Mouse (Mus musculus) megakaryocyte-erythroid progenitor cell, adult 5-6 weeks (primary cell): ENCODE data around the gene Thsd4. TPM values are rescaled to one million over a fixed set of nuclear protein-coding genes. Genes with fewer than 3 reads are reported as not detected.

Source experiments
- ATAC-seq: replicated peaks from 2 replicates; pipeline ENCODE4 v1.8.0; 2016; ENCODE audit warnings: mild to moderate bottlenecking, inconsistent platforms; ENCODE audit not compliant: severe bottlenecking, poor library complexity, low FRiP score, low TSS enrichment
- total RNA-seq, 2 experiments: library from RNA; stranded (forward) in 1 of 2; stranded (reverse) in 1 of 2; fragments of 200-1000, 215-1000 nt in 1 of 2; fragments of >200 nt in 1 of 2; fragmentation: Nextera tagmentation in 1 of 2; gene quantifications; 2 replicates each; pipeline ENCODE4 v1.2.3; 2014 to 2017

Gene Thsd4
- total RNA-seq, 2 experiments from 2014 or later = 1.3 TPM; not detected in 1

DNA sequence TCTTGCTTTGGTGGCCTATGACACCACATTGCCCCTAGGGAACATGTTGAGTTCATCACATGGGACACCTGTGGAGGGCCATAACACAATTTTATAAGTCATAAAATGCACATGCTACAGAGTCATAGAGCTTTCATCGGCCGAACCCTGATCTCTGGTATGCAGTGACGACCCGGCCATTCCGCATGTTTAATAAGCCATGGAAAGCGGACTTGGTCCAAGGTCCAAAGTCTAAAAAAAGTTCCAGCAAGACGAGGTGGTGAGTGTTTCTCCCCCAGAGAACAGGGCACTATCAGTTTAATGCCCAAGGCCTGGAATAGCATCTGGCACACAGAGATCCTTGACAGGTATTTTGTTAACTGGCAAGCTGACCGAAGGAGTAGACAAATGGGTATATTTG, 204.6 kb downstream of the Thsd4 start:
- no peak for ATAC-seq

DNA sequence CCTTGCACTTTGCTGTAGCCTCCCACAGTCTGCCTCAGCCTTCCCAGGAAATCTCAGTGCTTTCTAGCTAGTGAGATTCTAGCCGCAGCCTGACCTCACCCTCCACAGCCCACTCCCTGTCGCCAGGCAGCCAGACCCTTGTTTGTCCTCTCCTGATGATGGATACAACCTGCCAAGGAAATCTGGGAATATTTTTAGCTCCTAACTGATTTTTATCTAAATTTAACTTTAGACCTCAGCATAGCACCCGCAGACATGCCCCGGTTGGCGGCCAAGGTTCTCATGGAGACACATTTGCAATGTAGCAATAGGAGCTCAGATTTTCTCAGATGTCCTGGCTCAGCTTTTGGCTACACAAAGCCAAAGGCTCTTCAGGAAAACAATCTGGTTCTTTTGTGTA, 205.3 kb downstream of the Thsd4 start:
- no peak for ATAC-seq

DNA sequence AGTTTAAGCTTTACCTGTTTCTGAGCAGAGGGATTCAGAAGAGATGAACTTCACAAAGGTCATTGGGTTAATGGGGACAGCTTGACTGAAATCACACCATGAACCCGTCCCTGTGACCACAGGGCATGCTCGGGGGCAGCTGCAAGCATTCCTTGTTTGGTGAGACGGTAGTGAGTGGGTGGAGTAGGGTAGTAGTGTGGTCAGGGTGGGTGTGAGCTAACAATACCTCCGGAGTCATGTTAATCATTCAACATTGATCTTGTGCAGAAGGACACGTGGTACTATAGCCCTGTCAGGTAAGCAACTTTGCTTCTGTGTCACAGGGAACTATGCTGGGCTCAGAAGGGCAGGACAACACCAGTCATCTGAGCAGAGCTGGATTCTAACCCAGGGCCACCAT, 206.3 kb downstream of the Thsd4 start:
- no peak for ATAC-seq

DNA sequence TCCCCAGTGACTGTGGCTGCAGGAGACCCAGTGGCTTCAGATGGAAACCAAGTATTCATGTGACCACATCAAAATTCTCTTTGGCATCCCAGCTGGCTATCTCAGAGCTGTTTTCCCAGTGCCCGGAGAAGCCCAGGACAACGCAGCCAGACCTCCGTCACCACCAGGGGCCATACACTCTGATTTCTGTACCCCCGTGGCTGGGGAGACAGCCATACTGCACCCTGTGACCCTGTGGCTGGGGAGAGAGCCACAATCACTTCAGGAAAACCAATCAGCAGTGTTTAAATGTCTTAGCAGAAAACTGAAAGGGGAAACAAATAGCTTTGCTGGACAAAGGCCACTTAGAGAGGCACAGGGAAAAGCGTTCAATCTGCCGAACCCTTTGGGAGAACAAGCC, 208.2 kb downstream of the Thsd4 start:
- no peak for ATAC-seq

DNA sequence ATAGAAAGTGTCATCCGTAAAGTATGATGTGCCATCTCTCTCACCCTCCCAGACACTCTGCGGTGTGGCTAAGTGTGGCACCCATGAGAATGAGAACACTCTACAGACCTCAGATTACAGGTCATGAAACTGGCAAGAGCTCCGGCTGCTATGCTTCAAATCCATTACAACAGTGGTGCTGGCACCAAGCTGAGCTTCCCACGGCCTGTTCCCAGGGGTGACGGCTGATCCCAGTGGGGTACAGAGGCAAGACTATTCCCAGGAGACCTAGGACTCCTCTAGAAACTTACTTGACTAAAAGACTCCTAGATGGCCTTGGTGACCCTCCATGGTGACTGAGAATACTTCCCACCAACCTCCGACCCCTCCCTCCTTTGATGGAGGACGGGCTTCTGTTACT, 209.2 kb downstream of the Thsd4 start:
- no peak for ATAC-seq

DNA sequence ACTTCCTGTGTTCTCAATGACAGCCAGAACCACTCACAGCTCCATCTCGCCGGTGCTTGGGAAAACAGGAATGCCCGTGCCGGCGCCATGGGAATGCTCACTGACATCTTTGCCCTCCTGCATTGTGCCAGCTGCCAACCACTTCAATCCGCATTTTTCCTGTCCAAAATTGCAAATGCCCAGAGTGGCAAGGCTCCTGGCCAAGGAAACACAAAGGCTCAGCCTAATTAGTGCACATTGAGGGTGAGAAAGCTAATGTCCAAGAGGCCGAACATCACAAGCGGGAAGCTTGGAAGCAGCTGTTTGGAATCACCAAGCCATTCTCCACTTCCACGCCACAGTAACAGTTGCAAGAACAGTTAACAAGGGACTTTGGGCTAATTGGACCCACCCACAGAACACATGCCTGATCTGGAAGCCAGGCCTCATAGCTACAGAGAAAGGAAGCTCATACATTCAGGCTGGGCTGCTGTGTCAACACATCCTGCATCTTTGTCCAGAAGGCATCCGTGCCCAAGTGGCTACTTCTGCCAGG, 210.2 kb downstream of the Thsd4 start:
- no peak for ATAC-seq

DNA sequence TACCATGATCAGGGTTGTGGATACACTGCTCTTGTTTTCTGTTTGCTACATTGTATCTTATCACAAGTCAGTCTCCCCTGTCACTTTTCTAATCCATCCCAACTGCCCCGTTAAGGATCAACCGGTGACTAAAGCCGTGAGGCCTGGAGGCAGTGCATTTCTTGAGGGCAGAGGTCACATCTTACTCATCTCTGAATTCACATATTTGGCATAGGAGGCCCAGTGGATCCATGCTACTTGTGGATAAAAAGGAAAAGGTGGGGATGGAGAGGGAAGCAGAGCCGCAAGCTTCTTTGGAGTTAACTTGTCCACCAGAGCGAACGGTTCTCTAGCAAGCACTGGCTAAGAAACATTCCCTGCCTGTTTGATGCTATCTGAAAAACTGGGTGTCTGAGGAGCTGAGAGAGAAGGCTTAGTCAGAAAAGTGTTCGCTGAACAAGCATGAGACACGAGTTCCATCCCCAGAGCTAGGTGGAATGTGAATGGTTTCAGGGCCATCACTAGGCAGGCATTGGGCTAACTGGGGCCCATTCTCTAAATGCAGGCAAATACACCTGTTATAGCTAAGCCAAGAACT, 211.0 kb downstream of the Thsd4 start:
- ATAC-seq = no peak

DNA sequence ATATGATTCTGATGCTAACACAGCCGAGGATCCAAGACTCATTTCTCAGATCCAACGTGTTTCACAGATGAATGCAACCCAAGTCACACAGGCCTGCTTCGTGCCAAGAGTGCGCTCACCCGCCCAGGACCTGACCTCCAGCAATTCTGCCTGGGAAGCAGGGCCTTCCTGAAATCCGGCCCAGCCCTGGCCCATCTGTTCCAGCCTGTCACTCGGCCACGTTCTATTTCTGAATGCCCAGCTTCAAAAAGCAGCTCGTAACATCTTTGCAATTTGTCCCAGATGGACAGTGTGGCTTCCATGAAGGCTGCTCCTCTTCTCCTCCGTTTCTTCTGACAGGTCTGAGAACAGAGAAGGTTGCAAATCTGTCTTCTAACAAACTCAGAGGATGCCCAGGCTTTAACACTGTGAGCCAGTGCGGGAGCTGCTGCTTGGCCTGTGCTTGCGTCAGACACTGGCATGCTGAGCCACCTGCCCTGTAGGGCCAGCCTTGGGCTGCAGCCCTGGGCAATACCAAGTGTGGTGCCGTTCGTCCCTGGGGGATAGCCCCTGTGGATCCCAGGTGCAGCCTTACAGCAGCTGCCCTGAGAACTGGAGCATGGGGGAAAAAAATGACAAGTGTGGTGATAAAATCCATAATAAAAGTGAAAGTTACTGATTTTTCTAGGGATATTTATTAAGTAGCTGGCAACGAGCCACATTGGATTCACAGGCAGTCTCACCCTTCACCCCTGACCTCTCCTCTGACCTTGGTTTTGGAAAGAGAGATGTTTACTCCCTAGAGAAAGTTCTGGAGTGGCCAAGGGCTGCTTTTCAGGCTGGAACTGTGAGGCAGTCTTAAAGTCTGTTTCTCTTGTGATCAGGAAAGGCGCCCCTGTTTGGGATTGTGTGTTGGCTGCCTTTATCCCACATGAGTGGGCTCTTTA, 211.8 kb downstream of the Thsd4 start:
- ATAC-seq = no peak

DNA sequence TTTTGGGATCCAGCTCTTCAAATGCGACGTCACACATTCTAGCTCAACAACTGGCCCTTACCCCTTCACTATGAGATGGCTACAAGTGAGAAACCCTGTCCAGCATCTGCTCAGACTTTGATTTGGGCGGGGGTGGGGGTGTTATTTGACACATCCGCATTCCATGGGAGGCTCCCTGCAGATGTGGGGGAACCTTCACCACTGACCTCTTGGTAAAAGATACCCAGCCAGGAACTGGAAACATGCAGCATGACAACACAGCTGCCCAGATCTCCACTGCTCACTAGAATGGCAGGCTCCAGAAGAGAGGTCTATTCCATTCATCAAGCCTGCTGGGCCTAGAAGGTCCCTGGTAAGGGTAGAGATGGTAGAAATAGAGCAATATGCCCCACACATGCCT, 213.7 kb downstream of the Thsd4 start:
- no peak for ATAC-seq

DNA sequence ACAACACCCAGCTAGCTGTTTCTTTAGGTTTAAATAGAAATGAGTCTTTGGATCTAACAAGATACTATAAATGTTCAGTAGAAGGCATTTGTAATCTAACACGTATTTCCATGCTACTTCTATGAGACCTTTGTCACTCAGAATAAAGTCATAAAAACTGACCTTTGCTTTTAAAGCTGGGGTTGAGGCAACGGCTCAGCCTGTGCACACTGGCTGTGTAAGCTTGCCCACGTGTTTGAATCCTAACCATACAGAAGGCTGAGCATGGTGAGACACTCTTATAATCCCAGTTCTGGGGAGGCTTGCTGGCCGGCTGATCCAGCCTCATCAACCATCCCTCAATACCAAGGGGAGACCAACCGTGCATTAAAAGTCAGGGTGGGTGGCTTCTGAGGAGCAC, 214.4 kb downstream of the Thsd4 start:
- ATAC-seq = no peak

DNA sequence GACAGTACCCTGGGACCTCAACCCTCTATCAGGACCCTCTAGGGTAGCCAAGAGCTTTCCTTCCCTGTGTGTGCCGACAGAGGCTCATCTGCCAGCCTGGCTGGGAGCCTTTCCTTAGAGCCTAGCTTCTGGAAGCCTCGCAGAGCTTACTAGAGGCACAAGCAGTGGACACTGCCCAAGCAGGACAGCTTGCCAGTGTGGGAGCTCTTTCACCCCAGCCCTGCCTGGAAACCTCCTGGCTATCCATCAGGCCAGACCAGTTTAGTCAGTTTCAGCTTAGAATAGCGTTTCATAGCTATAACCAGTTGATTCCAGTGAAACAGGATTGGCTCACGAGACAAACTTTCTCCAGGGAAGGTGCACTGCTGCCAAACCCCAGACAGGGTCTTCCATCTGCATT, 215.6 kb downstream of the Thsd4 start:
- no peak for ATAC-seq

DNA sequence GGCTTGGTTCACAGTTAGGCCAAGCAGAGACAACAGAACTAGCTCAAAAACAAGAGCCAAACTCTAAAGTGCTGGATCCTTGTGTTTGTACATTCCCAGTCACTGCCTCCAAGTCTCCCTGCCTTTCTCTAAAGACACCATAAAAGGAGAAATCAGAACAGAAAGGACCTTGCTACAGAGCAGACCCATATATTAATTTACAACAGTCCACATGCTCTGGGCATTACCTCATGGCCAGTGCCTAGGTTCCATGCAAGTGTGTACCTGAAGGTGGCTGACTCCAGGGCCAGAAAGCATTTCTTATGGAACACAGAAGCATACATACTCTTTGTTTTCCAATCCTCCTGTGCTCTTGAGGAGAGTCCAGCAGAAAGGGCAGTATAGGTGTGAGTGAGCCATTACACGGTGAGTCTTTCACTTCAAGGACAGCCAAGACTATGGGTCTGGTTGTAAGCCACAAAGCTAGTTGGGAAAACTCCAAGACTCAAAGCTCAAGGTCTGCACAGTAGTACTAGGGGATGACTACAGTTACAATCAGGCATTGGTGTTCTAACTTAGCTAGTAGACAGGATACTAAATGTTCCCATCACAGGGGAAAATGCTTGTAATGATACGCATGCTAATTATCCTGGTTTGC, 216.5 kb downstream of the Thsd4 start:
- ATAC-seq = no peak

DNA sequence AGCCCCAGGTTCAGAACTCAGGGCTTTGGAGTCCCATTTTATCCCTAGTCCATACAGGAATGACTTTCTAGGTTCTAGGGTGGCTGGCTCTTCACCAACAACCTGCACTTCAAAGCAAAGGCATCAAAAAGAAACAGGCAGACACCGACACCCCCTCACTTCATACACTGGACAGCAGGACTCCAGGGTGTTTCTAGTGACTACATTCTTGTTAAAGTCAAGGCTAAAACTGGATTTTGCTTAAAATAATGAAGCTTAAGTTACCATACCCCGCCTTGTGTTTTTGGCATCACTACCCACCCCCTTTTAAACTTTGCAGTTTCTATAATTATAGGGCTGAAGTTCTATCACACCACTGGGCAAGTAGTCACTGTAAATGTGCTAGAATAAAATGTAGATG, 225.6 kb downstream of the Thsd4 start:
- no peak for ATAC-seq

DNA sequence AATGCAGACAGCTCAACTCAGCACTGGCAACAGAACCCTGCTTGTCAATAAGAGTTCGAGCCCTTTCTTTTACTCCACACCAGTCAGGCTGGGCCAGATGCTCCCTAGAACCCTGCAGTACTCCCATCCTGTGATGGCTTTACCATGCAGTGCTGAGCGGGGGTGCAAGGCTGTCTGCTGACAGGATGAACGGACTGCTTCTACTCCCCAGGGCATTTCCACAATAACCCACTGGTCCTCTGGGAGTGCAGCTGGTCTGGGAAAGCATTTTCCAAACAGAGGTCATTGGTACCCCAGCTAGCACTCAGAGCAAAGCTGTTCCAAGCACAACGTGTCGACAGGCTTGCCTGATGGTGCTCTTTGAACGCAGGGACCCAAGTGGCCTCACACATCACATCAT, 226.6 kb downstream of the Thsd4 start:
- no peak for ATAC-seq

DNA sequence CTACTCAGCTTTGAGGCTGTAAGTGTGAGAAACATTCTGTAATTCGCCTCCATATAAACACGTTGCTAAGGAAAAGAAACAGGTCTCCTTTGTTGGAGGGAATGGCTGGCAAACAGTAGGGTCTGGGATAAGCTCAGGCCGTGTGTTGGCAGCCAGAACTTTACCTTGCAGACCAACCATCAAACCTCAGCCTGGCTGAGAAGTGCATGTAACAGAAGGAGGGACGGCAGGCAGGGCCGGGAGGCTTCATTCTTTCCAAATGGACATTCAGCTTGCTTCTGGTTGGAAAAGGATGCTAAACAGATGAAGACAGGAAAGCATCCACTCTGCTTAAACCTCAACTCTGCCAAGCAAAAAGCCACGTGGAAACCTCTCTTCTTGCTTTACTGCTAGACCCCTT, 228.7 kb downstream of the Thsd4 start:
- ATAC-seq = no peak

DNA sequence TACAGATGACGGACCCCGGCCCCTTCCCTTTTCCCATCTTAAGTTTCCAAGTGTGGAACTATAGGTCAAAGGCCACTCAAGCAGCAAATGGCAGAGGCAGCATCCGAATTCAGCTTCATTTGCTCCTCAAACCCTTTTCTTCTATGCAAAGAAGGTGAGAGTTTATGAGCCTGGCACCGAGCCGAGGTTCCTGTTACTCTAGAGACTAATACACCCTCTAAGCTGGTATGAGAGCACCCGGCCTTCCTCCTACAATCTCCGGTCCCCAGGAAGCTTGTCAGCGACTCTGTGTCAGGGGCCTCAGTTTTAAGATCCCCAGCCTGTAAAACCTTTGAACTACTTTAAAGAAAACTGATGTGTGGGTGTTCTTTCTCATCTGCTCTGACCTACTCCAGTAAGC, 231.1 kb downstream of the Thsd4 start:
- no peak for ATAC-seq

DNA sequence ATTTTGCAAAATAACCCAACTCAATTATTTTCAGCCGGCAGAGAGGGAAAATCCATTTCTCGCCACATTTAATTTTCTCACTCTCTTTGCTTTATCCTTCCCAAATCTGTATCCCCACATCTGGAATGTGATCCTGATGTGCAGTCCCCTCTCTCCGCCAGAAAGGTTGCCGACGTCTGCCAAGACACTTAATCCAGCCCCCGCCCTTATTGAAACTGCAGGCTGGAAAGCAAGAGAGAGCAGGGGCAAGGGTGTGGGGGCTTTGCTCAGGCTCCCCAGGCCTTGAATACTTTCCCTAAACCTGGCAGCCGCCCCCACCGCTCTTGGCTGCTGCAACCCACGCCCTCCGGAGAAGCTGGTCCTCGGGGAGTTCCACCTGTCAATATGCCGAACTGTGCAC, 233.1 kb downstream of the Thsd4 start:
- ATAC-seq = no peak

DNA sequence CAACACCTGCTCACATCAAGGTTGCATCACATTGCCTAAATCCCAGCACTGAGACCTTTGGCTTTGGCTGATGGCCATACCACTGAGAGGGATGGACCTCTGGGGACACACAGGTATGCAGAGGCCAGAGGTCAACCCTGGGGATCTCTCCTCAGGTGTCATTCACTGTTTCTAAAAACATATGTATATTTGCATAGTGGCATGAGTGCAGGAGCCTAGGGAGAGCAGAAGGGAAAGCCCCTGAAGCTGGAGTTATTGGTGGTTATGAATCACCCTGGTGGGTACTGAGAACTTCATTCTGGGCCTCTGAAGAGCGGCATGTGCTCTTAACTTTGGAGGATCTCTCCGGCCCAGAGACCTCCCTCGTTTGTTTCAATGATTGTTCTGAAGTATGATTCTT, 235.5 kb downstream of the Thsd4 start:
- ATAC-seq = no peak

DNA sequence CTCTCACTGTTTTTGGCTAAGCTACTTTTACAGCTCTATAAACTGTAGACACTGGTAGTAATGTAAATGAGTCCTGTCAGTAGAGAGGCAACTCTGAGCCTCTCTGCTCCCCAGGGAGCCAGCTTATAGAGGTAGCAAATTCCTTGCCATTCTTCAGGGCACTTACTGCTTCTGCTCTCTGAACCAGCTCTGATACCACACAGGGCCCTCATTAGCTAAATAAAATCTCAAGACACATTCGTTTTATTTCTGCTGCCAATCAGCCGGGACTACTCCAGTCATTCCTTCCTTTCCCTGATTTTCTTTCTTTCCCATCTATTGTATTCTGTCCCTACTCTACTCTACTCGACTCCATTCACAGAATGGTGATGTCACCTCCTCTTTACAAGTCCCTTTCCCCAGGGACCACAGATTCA, 236.8 kb downstream of the Thsd4 start:
- no peak for ATAC-seq

DNA sequence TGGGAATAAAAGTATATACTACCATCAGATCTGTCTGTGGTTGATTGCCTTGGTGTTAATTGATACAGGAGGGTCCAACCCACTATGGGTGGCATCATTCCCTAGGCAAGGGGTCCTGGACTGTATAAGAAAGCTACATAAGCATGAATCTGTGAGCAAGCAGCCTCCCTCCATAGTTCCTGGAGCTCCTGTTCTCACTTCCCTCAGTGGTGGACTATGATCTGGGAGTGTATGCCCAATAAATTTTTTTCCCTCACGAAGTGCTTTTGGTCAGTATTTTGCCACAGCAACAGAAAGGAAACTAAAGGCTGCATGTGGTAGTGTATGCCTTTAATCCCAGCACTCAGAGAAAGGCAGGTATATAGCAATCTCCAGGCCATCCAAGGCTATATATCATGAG, 237.5 kb downstream of the Thsd4 start:
- no peak for ATAC-seq

DNA sequence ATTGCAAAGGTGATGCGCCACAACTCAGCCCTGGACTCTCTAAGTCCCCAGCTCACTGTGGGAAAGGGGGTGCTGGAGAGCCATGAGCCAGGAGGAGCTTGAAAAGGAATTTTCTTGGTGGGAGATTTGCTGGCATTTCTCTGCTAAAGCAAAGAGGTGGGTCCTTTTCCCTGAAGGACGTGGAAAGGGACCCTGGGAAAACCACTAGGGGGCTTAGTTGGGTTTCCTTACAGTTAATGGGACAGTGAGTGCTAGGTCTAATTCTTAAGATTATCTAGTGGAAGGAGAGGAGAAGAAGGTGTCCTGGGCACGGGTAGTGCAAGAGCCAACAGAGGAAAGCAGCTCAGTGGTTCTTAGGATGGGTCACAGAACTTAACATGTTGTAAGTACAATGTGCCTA, 238.3 kb downstream of the Thsd4 start:
- ATAC-seq = no peak
